Mouse (Mus musculus) liver, embryonic 12.5 days (tissue): ENCODE data around the gene Actl6b. TPM values are rescaled to one million over a fixed set of nuclear protein-coding genes. Genes with fewer than 3 reads are reported as not detected.
A peak's percentile ranks its signal among the peaks of the same experiment; 100 is the strongest.

ENCODE experiments used
- ATAC-seq: fragments of 200-750 bp; cut with Nextera tagmentation; 2 replicates; pipeline ENCODE4 v1.8.0; 2017; ENCODE audit warnings: moderate number of reproducible peaks, mild to moderate bottlenecking, moderate library complexity
- H3K27ac ChIP-seq: fragments of 300-500 bp; sonication (generic); 2 replicates; pipeline ENCODE4 v1.5.1; 2016; ENCODE audit warnings: mild to moderate bottlenecking
- H3K27me3 ChIP-seq: fragments of 300-500 bp; sonication (generic); replicated peaks from 2 replicates; pipeline ENCODE4 v1.6.1; 2016; ENCODE audit warnings: mild to moderate bottlenecking, moderate library complexity
- H3K36me3 ChIP-seq: fragments of 300-500 bp; sonication (generic); 2 replicates; pipeline ENCODE4 v1.6.1; 2016; ENCODE audit warnings: mild to moderate bottlenecking, moderate library complexity
- H3K4me1 ChIP-seq: fragments of 300-500 bp; sonication (generic); 2 replicates; pipeline ENCODE4 v1.6.1; 2016
- H3K4me2 ChIP-seq: fragments of 300-500 bp; sonication (generic); 2 replicates; pipeline ENCODE4 v1.6.1; 2016; ENCODE audit warnings: mild to moderate bottlenecking, moderate library complexity
- H3K4me3 ChIP-seq: fragments of 300-500 bp; sonication (generic); 2 replicates; pipeline ENCODE4 v1.5.1; 2016; ENCODE audit warnings: mild to moderate bottlenecking, moderate library complexity
- H3K9ac ChIP-seq: fragments of 300-500 bp; sonication (generic); 2 replicates; pipeline ENCODE4 v1.6.1; 2016; ENCODE audit warnings: mild to moderate bottlenecking, moderate library complexity
- H3K9me3 ChIP-seq: fragments of 300-500 bp; sonication (generic); replicated peaks from 2 replicates; pipeline ENCODE4 v1.6.1; 2016; ENCODE audit warnings: mild to moderate bottlenecking, moderate library complexity
- WGBS: fragments of 180-500 bp; shearing (Covaris S2); methylation state at CpG from one replicate; pipeline ENCODE4 v1.1.7; 2016; ENCODE audit not compliant: insufficient replicate concordance; 5-methylcytosine and 5-hydroxymethylcytosine counted together
- polyA plus RNA-seq: library from polyadenylated mRNA; unstranded; fragments of >200 nt; fragmentation: Nextera tagmentation; extraction: Ambion mirVana; gene quantifications from 2 replicates; pipeline ENCODE4 v1.2.1, GENCODE M21; 2016

Actl6b gene
- polyA plus RNA-seq, 1 experiment from 2014 or later: not detected

DNA sequence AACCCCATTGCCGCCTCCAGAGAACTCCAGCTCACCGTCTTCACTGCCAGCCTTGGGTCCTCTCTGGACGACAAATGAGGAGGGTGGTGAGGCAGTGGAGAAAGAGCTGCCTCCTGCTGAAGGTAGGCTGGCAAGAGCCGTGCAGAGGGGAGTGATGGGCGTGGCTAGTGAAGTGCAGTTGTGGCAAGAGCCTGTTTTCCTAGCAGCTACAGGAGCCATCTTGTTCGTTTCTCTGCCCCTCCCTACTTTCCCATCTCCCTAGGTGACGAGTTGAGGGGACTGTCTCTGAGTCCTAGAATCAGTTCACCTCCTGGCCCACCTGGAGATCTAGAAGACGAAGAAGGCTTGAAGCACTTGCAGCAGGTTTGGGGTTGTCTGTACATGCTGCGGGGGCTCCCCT is 31.5 kb upstream of the Actl6b start:
- Histone ChIP-seq H3K36me3 (peaks cover 98% of the 10 kb centered on the region), H3K9ac (no peak overlapping the region), H3K9me3 (no peaks in the 10 kb centered on the region), H3K27ac (no peak overlapping the region), H3K27me3 (no peaks in the 10 kb centered on the region), H3K4me3 (no peak overlapping the region), H3K4me2 (no peak overlapping the region), H3K4me1 (peaks cover 26% of the 10 kb centered on the region)
- ATAC-seq: no peak
- WGBS: 73% methylated on average over 9 of the region's 9 CpGs

DNA sequence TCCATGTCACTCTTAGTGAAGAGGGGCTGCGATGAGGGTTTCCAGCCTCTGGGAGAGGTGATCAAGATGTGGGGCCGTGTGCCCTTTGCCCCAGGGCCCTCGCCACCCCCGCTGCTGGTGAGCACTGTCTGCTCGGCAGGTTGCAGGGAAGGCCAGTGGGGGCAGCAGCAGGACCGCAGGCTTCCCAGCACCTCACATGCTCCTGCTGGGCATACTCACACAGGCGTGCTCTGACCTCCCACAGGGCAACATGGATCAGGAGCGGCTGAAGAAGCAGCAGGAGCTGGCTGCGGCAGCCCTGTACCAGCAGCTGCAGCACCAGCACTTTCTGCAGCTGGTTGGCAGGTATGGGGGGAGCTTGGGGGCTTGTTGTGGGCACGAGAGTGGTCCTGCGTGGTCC is 30.6 kb upstream of the Actl6b start:
- Histone ChIP-seq H3K36me3 (peaks cover 98% of the 10 kb centered on the region), H3K9me3 (no peaks in the 10 kb centered on the region), H3K27ac (no peak overlapping the region), H3K27me3 (no peaks in the 10 kb centered on the region), H3K4me1 (peaks cover 31% of the 10 kb centered on the region), H3K4me2 (no peak overlapping the region), H3K4me3 (no peak overlapping the region), H3K9ac (no peak overlapping the region)
- ATAC-seq: no peak
- 82% methylated on average over 11 of the region's 11 CpGs for WGBS

DNA sequence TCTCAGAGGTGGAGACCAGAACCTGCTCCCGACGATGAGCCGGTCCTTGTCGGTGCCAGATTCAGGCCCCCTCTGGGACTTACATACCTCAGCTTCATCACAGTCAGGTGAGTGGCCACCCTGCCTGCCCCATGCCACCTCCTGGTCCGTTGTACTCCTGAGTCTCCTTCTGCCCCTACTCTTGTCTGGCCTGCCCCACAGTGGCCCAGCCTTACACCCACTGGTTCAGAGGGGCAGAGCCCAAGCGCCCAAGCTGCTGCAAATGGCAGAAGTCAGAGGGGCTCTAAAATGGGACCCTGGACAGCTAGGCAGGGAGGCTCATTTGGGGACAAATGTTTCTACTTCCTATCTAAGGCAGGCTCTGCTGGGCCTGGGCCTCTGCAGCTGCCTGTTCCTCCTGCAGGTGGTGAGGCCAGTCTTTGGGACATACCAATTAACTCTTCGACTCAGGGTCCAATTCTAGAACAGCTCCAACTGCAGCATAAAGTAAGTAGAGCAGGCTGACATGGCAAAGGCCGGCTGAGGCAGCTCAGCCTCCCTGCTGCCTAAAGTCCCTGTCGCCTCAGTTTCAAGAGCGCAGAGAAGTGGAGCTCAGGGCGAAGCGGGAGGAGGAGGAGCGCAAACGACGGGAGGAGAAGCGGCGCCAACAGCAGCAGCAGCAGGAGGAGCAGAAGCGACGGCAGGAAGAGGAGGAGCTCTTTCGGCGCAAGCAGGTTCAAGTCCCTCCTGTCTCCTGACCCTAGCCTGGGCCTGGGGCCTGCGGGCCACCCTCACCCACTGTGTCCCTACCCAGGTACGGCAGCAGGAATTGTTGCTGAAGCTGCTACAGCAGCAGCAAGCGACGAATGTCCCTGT is 29.7 kb upstream of the Actl6b start:
- no peaks in the 10 kb centered on the region for H3K9me3 ChIP-seq
- H3K36me3 ChIP-seq: peaks cover 99% of the 10 kb centered on the region
- no peak overlapping the region for H3K27ac ChIP-seq
- H3K4me1 ChIP-seq: peaks cover 40% of the 10 kb centered on the region
- no peak overlapping the region for H3K4me3 ChIP-seq
- H3K9ac ChIP-seq: no peak overlapping the region
- H3K27me3 ChIP-seq: no peaks in the 10 kb centered on the region
- WGBS: 83% methylated on average over 25 of the region's 25 CpGs
- ATAC-seq: no peak
- no peak overlapping the region for H3K4me2 ChIP-seq

DNA sequence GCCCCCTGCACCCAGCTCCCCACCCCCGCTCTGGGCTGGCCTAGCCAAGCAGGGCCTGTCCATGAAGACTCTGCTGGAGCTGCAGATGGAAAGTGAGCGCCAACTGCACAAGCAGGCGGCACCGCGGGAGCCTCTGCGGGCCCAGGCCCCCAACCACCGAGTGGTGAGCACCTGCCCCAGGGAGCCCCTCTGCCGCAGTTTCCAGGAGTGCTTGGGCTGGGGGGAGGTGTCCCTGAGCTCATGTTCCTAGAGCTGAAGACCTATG is 29.1 kb upstream of the Actl6b start:
- ATAC-seq: no peak
- WGBS: 82% methylated on average over 8 of the region's 8 CpGs
- H3K36me3 ChIP-seq: peaks cover 99% of the 10 kb centered on the region
- no peaks in the 10 kb centered on the region for H3K9me3 ChIP-seq
- no peak overlapping the region for H3K4me3 ChIP-seq
- H3K27me3 ChIP-seq: no peaks in the 10 kb centered on the region
- peaks cover 43% of the 10 kb centered on the region for H3K4me1 ChIP-seq
- H3K4me2 ChIP-seq: no peak overlapping the region
- H3K27ac ChIP-seq: no peak overlapping the region
- H3K9ac ChIP-seq: no peak overlapping the region

DNA sequence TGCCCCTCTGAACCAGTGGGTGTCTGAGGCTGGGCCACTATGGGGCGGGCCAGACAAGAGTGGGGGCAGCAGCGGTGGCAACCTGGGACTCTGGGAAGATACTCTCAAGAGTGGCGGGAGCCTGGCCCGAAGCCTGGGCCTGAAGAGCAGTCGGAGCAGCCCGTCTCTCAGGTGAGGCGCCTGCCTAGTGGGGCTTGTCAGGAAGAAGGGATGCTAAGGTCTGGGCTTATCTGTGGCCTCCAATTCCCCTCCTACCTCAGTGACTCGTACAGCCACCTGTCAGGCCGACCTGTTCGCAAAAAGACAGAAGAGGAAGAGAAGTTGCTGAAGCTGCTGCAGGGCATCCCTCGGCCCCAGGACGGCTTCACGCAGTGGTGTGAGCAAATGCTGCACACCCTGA is 28.6 kb upstream of the Actl6b start:
- Histone ChIP-seq H3K9me3 (no peaks in the 10 kb centered on the region), H3K4me2 (no peak overlapping the region), H3K4me3 (no peak overlapping the region), H3K27ac (0 out of 2 replicates have a peak overlapping the region, but pooled peaks have one; percentile 22), H3K27me3 (no peaks in the 10 kb centered on the region), H3K9ac (no peak overlapping the region), H3K4me1 (peaks cover 48% of the 10 kb centered on the region), H3K36me3 (peaks cover 99% of the 10 kb centered on the region)
- ATAC-seq: no peak
- 86% methylated on average over 13 of the region's 13 CpGs for WGBS

DNA sequence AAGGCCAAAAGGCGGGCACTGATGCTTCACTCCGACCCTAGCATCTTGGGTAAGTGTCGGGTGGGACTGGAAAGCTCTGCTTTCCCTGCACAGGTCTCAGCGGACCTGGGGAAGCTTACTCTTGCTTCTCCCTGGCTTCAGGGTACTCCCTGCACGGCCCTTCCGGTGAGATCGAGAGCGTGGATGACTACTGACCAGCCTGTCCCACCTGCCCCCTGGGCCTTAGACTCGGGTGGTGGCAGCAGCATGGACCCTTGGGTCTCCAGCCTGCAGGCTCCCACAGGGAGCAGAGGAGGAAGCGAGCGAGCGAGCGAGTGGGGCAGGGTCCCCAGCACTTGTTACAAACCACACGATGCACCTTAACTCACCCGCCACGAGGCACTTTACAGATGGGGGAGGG is 27.8 kb upstream of the Actl6b start:
- Histone ChIP-seq H3K27me3 (no peaks in the 10 kb centered on the region), H3K9ac (no peak overlapping the region), H3K4me1 (peaks cover 57% of the 10 kb centered on the region), H3K9me3 (no peaks in the 10 kb centered on the region), H3K27ac (peak overlapping the region; percentile 22; the same call in 1 of the 2 replicates), H3K4me2 (no peak overlapping the region), H3K4me3 (no peak overlapping the region), H3K36me3 (peaks cover 99% of the 10 kb centered on the region)
- 72% methylated on average over 16 of the region's 16 CpGs for WGBS
- ATAC-seq: no peak

DNA sequence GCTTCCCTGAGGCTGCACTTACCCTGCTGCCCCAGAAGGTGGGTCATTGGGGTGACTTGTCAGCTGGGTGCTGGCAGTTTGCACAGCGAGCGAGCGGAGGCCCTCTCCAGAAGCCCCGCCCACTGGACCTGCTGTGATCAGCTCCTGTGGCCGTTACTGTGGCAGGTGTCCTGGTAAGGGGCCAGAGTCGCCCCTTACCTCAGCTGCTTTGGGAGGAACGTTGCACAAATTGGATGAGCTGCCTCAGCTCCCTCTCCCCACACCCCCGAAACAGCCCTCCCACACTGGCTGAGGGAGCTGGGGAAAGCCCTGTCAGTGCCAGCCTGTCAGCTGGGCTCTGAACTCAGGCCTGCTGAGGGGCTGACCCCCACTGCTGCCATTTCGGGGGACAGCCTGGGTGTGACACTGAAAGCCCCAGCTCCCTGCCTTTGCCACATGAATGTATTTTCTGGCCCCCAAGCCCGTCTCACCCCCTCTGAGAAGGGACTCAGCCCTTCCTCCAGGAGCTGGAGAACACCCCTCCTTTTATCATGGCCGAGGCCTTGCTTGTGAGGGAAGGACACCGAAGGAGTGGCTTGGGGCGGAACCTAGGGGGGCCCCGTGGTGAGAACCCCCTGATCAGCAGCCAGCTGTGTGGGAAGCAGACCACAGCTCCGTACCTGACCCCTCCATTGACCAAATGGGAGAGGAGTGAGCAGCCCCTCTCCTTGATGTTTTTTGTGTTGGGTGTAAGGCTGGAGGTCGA is 27.0 kb upstream of the Actl6b start:
- peaks cover 92% of the 10 kb centered on the region for H3K36me3 ChIP-seq
- H3K9ac ChIP-seq: peak overlapping the region; percentile 37; the same call in 1 of the 2 replicates
- peak overlapping the region; percentile 68 for H3K27ac ChIP-seq
- peaks cover 65% of the 10 kb centered on the region for H3K4me1 ChIP-seq
- H3K4me3 ChIP-seq: no peak overlapping the region
- H3K9me3 ChIP-seq: no peaks in the 10 kb centered on the region
- peak; percentile 42 for ATAC-seq
- H3K4me2 ChIP-seq: peak overlapping the region; percentile 27
- no peaks in the 10 kb centered on the region for H3K27me3 ChIP-seq
- 39% methylated on average over 16 of the region's 16 CpGs for WGBS

DNA sequence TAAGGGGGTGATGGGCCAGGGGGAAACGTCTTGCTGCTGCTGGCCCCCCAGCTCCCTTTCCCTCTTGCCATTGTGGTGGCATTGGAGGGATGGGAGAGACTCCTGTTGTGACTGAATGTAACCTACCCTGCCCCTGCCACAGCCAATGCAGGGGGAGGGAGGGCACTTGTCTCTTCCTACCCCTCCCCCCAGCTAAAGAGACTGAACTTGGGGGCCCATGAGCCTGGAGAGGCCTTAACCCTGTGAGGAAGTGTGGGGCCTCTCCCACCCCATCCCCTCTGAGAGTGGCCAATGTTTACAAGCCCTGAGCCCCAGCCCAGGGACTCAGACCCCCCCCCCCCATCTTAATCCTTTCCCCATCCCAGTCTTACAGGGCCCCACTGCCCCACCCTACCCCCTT is 25.9 kb upstream of the Actl6b start:
- H3K4me1 ChIP-seq: peaks cover 74% of the 10 kb centered on the region
- no peak overlapping the region for H3K9ac ChIP-seq
- H3K27me3 ChIP-seq: no peaks in the 10 kb centered on the region
- WGBS: 45% methylated on average over 1 of the region's 1 CpGs
- no peak overlapping the region for H3K4me3 ChIP-seq
- peaks cover 82% of the 10 kb centered on the region for H3K36me3 ChIP-seq
- no peak overlapping the region for H3K4me2 ChIP-seq
- H3K27ac ChIP-seq: peak overlapping the region; percentile 43; the same call in 1 of the 2 replicates
- H3K9me3 ChIP-seq: no peaks in the 10 kb centered on the region
- no peak for ATAC-seq

DNA sequence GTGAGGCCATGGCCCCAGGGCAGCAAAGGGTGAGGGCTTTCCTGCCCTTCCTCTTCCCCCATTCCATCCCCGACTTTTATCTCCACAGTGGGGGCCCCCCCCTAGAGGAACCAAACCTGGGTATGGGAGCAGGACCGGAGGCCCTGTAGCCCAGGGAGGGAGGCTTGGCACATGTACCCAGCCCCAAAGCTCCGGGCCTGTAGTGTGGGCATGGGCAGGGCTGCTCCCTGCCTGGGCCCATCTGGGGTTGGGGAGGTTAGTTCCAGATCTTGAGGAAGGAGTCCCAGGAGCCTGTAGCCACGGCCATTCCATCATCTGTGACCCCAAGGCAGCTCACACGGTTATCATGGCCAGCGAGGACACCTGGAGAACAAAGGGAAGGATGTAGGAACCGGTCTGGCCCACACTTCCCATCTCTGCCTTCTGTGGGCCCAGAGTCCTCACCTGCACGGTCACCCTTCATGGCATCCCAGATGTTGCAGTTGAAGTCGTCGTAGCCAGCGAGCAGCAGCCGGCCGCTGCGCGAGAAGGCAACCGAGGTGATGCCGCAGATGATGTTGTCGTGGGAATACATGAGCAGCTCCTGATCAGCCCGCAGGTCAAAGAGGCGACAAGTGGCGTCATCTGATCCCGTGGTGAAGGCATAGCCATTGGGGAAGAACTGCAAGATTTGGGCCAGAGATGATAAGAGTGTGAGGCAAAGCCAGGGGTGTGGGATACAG is 24.9 kb upstream of the Actl6b start:
- Histone ChIP-seq H3K27ac (peak overlapping the region; percentile 49; the same call in 1 of the 2 replicates), H3K4me2 (no peak overlapping the region), H3K4me1 (peaks cover 69% of the 10 kb centered on the region), H3K9me3 (no peaks in the 10 kb centered on the region), H3K27me3 (no peaks in the 10 kb centered on the region), H3K36me3 (peaks cover 72% of the 10 kb centered on the region), H3K4me3 (no peak overlapping the region), H3K9ac (no peak overlapping the region)
- no peak for ATAC-seq
- WGBS: 80% methylated on average over 22 of the region's 22 CpGs

DNA sequence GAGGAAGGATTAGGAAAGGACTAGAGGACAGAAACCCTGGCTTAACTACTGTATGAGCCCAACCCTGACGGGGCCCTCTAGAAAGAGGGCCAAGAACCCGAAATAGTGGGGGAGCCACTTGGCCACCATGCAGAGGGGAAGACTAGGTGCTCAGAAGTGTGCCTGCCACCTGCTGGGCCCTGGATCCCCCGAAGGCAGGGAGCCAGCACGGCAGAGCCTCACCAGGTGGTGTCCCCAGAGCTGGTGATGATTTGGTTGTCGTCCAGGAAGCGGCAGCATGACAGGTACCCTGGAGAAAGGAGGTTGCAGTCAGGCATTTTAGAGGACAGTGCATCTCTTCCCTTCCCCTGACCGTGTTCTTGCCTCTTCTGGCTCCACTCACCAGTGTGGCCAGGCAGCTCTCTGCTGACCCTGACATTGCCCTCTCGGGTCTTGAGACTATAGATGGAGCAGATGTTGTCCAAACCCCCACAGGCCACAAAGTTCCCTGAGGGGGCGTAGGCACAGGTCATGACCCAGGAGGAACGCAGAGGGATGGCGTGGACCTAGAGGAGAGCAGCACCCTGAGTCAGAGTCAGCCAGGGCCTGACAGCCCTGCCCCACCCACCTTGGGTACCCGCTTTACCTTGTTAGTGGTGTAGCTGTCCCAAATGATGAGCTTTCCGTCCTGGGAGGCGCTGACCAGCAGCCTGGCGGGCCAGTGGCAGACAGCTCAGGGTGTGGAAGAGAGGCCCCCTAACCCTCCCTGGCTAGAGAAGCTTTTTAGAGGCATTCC is 23.9 kb upstream of the Actl6b start:
- no peak for ATAC-seq
- Histone ChIP-seq H3K4me1 (peaks cover 75% of the 10 kb centered on the region), H3K9me3 (no peaks in the 10 kb centered on the region), H3K4me3 (no peak overlapping the region), H3K4me2 (0 out of 2 replicates have a peak overlapping the region, but pooled peaks have one; percentile 4), H3K36me3 (peaks cover 62% of the 10 kb centered on the region), H3K9ac (no peak overlapping the region), H3K27ac (no peak overlapping the region), H3K27me3 (no peaks in the 10 kb centered on the region)
- 83% methylated on average over 15 of the region's 15 CpGs for WGBS

DNA sequence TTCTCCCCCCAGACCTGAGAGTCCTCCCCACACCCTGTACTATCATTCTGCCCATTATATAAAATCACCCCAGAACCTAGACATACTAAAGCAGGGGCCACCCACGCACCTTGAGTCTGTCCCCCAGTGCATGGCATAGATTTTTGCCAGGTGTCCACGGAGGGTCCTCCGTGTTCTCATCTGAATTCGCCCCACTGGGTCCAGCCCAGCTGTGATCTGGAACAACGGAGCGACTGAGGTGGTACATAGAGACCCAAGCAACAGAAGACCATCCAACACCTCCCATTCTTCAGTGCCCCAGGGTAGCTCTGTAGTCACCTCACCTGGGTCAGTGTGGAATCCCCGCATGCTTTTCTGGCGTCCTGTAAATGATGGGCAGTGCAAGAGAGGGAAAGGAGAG is 23.2 kb upstream of the Actl6b start:
- Histone ChIP-seq H3K4me1 (peaks cover 75% of the 10 kb centered on the region), H3K27ac (peak overlapping the region; percentile 81; the same call in 1 of the 2 replicates)
- 81% methylated on average over 8 of the region's 8 CpGs for WGBS

More for the DNA sequence above, 23.2 kb upstream of the Actl6b start:
- Histone ChIP-seq H3K36me3 (peaks cover 55% of the 10 kb centered on the region), H3K4me3 (peak overlapping the region; percentile 92), H3K4me2 (peak overlapping the region; percentile 98), H3K27me3 (no peaks in the 10 kb centered on the region), H3K9me3 (no peaks in the 10 kb centered on the region), H3K9ac (peak overlapping the region; percentile 95)
- ATAC-seq: no peak
